Mouse (Mus musculus) kidney, adult 9 months (tissue): ENCODE measurements at regions not wholly inside any gene's neighbourhood (a gene's known extent, or its start where the extent isn't known, plus 50 kb on each side); places are given as distances from the start of the nearest gene placed in this dataset.
A peak's percentile ranks its signal among the peaks of the same experiment; 100 is the strongest.

Experiments
- DNase-seq: peaks from one replicate; pipeline ENCODE4 v3.0.0; 2022

DNA sequence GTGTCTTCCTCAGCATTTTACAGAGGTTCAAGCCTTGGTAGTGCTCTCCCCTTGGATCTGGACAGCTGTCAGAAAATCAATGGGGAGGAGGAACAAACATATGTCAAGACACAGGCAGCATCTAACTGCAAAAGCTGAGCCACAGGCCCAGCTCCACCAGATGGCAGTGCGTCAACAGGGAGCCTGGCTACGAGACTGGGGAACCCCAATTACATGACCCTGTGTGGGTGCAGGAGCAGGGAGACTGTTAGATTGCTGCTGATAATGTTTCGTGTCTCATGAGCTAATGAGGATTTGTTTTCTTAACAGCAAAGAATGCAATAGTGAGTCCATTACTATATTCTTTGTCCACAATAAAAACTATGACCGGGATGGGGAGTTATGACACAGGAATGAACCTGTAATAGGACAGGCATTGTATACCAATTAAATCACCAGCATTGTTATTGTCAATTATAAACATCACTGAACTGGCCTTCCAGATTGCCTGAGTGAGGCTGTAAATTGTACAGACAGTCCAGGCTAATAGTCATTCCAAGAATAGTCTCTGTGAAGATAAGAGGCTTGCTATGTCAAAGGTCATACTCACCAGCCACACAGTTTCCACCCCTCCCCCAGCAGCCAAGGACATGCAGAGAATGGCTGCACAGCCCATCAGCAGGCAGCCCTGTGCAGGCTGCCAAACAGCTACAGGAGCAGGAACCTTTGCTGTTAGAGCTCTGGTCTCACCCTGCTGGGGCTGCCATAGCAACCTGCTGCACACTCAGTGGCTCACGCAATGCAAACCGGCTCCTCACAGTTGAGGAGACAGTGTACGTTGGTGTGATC is 58.8 kb upstream of the Barx2 start:
- DNase-seq: peak; percentile 76

DNA sequence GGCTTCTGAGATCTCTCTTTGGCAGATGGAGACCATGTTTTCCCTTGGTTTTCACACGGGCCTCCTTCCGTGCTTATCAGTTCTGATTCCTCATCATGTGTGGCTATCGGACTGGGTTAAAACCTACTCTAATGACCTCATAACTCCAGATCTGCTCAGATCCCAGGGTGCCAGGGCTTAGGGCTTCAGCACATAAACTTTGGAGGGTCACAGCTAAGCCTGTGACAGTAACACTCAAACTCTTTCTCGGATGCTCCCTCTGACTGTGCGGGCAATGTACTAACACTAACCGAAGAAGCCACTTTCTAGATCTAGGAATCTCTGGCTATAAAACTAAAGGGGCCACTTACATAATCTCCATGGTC is 59.3 kb upstream of the Barx2 start:
- DNase-seq: no peak

DNA sequence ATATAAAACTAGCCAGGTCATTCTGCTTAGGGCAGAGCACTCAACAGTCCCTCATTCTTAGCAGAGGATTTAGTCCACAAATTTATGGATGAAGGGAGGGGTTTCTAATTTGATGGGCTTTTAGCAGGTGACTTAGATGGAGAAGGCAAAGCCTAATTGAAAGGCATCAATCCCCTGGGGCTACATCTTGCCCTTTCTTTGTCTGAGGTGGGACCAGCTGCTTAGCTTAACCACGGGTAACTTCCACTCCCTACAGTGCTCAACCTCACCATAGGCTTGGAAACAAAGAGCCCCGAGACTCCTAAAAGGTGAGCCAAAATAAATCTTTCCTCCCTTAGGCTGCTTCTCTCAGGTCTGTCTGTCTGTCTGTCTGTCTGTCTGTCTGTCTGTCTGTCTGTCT is 62.9 kb upstream of the Barx2 start:
- no peak for DNase-seq

- no peak for DNase-seq
Measured at GRCm38 (mm10) chr9:31978071-31978470, 64.8 kb upstream of the Barx2 start.

GRCm38 (mm10) chr9:31979211-31979610 is 65.9 kb upstream of the Barx2 start:
- DNase-seq: peak; percentile 84

- DNase-seq: no peak
Measured at GRCm38 (mm10) chr9:31980459-31980858, 67.2 kb upstream of the Barx2 start.

GRCm38 (mm10) chr9:31983759-31984586 is 70.7 kb upstream of the Barx2 start:
- DNase-seq: no peak

DNA sequence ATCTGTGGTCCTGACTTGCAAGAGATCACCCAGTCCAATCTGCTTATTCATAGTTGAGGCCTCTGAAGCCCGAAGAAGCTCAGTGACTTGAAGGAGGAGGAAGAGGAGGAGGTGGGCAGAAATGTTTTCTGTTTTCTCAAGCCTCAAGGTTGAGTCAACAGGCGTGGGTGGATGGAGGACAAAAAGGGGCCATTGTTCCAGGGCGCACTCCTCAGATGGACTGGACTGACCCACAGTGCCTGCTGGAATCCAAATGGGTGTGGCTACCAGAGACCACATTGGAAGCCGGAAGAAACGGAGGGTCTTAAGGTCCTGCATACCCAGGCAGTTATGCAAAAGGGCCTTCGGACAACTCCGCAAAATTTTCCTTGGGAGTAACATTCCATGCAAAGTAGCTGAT is 75.6 kb upstream of the Barx2 start:
- no peak for DNase-seq

- DNase-seq: no peak
Measured at GRCm38 (mm10) chr9:31989581-31990360, 76.5 kb upstream of the Barx2 start.

- no peak for DNase-seq
Measured at GRCm38 (mm10) chr9:31990456-31990855, 77.2 kb upstream of the Barx2 start.

- no peak for DNase-seq
Measured at GRCm38 (mm10) chr9:31993631-31994601, 80.7 kb upstream of the Barx2 start.

DNA sequence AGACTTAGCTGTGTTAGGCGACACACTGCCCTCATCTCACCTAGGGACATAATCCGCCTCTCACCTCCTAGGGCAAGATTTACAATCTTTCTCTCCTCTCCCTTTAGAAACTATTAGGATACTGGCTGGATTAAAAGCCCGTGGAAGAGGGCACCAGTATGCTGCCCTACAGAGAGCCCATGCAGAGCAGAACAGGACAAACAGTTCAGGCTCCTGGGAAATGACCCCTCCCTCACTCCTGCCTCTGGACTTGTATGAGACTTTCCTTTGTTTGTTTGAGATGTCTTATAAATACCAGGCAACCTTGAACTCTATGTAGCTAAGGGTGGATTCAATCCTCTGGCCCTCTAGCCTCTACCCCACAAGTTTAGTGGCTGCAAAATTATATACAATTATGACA is 81.8 kb upstream of the Barx2 start:
- DNase-seq: no peak

DNA sequence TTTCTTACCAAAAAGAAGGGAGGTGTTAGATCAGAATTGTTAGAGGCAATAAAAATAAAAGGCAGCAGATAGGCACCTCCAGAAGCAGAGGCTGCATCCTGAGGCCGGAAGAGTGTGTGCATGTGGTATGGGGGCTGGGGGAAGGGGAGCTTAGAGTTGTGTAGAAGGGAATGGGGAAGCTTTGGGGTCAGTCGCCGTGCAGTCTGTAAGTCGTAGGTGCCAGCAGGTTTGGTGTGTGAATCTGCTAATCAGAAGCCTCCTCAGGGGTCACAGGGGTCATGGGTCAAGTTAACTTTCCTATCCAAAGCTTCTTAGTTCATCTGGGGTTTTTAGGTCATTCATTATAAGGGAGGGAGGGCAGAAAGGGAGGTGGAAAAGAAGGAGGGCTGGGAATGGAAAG is 82.4 kb upstream of the Barx2 start:
- no peak for DNase-seq

- peak; percentile 91 for DNase-seq
Measured at GRCm38 (mm10) chr9:31996466-31997177, 83.4 kb upstream of the Barx2 start.

DNA sequence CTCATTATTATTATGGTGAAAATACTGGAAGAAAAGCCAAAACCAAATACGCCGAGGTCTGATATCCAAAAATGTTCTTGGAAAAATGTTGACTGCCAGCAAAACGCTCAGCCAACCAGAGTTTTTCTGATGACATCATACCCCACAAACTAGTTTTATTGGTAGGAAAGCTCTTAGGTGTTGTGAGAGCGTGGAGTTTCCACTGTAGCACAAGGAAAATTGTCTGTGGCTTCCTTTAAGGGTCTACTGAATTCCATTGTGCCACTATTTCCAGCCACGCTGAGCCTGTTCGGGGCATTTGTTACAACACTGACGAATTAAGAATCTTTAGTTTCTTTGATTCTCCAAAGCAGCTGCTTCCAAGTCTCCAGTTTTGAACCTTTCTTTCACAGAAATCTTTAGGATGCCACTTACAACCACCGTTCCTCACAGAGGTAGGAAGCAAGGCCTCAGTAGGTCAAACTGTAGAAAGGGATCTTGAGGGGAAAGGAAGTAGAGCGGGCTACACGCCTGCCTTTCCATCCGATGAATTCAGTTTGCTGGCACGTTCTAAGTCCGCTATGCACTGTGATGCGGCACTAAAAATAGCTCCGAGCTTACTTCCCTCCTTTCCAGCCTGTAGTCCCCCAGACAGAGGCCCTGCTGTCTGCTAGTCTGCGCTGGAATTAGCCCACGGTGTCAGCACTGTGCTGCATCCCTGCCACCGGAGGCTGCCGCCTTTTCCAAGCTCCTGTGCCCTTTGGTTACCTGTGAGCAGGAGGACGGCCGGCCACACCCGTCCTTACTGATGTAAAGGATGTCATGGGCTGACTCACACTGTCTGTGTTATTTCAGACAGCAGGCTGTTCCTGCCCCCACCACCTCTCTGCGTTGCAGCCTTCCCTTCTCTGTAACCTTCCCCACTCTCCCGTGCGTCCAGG is 84.2 kb upstream of the Barx2 start:
- DNase-seq: peak; percentile 28

DNA sequence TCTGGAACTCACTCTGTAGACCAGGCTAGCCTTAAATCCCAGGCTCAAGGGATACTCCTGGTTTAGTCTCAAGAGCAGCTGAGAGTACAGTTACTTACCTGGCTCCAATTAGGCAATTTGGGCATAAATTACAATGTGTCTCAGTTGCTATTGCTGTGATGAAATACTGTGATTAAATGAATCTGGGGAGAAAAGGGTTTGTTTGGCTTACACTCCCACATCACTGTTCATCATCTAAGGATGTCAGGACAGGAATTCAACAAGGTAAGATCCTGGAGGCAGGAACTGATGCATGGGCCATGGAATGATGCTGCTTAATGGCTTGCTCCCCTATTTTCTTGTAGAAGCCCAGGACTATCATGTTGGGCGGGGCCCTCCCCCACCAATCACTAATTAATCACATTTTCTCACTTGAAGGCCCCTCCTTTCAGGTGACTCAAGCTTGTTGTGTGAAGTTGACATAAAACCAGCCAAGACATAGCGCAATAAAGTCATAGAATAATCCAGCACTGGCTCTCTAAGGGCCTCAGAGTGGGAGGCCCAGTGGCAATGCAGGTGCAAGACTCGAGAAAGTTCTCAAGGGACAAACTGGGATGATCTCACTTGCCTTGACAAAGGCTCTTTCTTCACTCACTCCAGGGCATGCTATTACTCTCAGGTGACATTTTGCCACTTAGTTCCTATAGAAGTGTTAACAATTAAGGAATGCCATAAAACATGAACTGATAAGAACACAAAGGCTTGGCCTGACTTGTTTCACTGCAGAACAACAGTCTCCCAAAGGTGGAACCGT is 85.4 kb upstream of the Barx2 start:
- no peak for DNase-seq

- DNase-seq: peak; percentile 56
Measured at GRCm38 (mm10) chr9:31999760-32000159, 86.5 kb upstream of the Barx2 start.

DNA sequence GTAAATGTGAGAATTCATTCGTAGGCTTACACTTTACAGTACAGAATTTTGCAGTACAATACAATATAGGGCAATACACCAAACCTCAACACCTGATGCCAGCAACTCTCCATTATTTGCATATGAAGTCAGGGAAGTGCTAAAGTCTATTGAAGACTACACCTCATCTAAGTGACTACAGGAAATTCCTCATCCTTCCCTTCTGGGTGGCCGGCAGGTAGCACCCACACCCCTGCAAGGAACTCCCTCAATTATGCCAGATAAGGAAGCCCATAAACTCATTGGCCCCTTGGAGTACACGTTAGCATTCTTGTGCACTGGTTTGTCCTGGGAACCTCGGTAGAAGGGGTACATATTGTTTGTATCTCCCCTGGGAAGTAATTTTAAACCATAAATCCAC is 89.7 kb upstream of the Barx2 start:
- no peak for DNase-seq

DNA sequence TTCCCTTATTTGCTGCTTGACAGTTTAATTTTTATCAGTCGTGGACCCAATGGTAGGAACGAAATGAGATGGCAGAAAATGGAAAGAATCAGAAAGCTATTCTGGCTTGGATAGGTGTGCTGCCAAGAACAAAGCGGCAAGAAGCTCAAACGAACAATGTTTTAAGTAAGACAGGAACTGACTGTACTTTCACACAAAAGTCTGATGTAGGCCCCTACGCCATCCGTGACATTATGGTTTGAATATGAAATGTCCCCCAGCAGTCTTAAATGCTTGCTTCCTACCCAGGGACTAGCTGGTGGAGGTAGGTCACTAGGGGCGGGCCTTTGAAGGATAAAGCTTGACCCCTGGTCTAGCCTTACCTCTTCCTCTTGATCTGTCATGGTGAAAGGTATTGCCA is 90.5 kb upstream of the Barx2 start:
- no peak for DNase-seq

GRCm38 (mm10) chr9:32005348-32005747 is 92.1 kb upstream of the Barx2 start:
- DNase-seq: peak; percentile 29
